Mouse (Mus musculus) urinary bladder, postnatal 36 days (tissue): Measurements from ENCODE around the gene Tbc1d22a.

ENCODE experiments used
- DNase-seq, 2 experiments: peaks; one replicate each; pipeline ENCODE4 v3.0.0; 2022; ENCODE audit warnings: low spot score in 2 of 2, mixed read lengths in 1 of 2

Gene Tbc1d22a

DNA sequence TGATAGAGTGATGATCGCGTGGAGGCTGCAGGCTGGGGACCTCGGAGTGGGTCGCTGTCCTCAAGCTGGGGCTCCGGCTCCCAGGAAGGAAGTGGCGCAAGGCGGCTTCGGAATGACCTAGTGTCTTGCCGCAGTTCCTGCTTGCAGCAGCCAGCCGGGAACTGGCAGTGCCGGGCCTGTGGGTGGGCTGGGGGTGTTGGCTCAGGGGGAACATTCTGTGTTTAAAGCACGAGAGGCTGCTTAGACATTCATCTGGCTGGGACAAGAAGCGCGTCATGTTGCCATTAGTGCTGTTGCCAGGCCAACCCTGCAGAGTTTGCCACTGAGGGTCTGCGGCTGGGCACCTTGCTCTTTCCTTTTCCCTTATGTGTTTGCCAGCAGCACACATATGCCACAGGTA lies 63.2 kb downstream of the Tbc1d22a start:
- DNase-seq: no peak

DNA sequence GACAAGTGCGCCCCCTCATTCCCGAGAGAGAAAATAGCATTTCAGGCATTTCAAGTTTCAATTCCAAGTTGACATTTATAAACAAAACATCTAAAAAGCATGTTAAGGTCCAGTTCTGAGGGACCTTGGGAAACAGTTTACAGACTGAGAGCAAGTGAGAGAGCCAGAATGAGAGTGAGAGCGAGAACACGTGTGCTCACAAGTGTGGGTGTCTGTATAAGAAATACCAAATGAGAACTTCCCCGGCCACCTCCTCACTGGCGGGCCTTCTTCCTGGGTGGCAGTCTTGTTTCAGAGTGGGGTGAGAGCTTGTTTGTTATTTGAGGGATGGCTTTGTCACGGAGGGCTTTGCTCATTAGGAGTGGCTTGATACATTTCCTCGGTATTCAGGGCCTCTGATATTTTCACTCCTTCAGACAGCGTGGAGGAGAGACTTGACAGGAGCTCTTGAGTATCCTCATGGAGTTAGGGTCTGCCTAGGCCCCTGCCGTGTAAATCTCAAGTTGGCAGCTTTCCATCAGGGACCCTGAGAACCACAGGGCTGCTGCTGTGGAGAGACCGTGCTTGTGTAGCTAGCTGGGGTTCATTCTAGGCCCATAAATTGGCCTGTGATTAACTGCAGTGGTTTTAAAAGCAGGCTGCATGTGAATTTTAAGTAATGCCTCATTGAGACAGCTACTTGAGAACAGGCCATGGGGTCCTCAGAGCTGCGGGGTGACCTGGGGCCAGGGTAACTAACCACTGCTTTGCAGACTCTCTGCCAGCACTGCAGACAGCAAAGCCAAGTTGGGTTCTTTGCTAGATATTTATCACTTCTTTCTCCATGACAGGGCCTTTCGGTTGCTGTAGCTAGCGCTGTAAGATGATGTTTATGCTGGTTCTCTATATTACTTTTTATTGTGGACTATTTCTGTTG lies 65.1 kb downstream of the Tbc1d22a start:
- DNase-seq: no peak

DNA sequence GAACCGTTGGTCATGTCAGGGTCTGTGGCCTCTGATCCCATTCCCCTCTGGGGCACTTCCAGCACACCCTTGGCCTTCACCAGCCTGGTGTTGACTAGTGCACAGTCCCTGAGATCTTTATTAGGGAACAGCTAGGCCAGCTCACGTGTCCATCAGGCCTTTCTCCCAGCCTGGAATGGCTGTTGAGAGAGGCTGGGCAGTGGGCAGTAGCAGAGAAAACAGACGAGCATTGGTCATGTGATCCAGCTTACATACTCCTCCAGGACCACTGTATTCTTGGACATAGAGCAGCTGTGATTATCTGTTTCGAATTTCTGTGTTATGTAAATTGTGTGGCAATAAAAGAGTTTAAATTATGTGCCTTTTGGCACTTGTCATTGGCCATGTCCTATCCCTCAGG lies 65.9 kb downstream of the Tbc1d22a start:
- no peak for DNase-seq

DNA sequence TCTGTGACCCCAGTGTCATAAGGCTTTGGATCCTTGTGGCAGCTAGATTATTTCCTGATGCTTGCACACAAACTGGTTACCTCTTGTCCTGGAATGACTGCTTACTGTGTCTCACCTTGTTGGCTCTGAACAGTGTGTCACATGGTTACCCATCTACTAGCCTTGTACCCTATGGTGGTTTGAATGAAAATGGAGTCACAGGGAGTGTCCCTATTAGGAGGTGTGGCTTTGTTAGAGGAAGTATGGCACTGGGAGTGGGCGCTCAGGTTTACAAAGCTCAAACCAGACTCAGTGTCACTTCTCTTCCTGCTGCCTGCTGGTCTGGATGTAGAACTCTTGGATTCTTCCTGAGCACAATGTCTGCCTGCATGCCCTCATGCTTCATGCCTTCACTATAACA lies 69.0 kb downstream of the Tbc1d22a start:
- DNase-seq: no peak

DNA sequence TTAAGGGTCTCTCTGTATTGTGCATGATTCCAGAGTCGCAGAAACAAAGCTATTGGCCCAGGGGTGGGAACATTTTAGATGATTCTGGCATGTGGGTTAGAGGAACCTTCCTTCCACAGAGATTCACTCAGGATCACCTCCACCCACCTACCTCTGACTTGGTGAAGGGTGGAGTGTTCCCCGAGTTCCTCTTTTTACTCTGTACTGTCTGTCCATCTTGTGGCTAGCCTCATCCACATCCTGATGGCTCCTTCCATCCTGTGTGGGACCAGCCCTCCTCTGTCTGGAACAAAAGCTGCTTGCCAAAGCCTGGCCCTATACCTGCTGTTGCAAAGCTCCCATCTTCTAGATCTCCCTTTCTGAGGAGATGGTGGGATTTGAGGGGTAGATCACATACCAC lies 71.0 kb downstream of the Tbc1d22a start:
- DNase-seq: no peak

DNA sequence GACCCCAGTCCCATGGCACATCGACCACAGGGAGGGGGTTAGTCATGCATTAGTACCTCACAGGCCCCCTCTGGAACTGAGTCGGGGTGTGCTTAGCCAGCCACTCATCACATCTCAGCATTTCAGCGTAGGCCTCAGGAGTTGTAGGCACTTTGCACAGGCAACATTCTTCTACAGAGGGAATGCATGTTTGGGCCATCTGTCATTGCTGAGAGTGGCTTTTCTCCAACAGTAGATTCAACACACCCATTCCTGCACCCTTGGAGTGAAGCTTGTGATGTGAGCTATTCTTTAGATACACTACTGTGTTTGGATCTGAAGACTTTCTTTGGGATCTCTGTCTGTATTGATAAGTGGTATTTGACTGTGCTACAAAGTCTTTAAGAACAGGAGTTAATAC lies 75.8 kb downstream of the Tbc1d22a start:
- DNase-seq: no peak

DNA sequence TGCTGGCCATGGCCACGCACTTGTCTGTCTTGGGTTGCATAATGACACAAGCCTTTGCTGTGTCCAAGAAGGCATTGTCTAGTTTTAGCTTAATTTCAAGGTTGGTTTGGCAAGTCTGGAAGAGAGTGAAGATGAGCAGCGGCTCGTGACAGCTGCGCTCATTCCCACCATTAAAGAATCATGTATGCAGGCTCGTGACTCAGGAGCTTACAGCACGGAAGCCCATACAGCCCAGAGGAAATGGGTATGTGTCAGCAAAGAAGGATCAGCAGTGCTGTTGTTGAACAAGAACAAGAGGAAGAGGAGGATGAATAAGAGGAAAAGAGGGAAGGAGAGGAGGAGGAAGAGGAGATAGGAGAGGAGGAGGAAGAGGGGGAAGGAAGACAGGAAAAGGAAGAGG lies 78.0 kb downstream of the Tbc1d22a start:
- DNase-seq: no peak

DNA sequence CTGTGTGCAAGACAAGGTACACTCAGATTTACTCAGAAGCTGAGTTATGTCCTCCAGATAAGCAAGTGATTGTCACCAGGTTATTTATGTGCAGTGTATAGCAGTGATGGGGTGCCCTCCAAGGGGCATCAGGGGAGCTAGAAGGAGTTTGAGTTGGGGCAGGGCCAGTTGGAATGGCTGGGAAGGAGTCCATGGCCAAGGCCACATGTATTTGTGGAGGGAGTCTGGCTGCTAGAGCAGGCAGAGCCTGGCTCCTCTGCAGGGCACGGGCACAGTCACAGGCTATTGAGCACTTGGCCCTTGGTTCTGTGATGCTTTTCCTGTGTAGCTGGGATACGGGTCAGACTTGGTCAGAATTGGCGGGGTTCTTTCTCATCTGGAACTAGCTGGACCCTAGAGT lies 80.2 kb downstream of the Tbc1d22a start:
- DNase-seq: no peak

DNA sequence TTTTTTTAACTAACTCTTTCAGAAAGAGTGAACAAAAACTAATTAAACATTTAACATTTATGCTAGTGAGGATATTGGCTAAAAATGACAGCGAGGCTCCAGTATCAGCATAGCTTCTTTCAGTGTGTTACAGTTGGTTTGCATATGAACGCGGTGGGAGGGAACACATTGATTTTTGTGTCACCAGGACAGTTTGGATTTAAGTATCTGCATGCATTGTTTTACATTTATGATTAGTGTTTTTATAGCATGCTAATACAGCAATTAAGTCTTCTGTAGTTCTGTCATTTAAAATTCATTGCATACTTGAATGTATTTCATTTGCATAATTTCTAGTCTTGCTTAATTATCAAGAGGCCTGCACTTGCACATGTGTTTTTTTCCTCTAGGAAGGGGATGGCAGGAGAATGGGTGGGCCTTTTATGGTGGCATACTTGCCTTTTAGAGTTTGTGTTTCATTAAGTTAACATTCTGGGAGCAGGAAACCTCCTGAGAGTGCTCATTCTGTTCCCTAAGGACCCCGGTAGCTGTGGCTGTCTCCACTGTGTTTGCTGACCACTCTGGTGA lies 81.5 kb downstream of the Tbc1d22a start:
- no peak for DNase-seq

DNA sequence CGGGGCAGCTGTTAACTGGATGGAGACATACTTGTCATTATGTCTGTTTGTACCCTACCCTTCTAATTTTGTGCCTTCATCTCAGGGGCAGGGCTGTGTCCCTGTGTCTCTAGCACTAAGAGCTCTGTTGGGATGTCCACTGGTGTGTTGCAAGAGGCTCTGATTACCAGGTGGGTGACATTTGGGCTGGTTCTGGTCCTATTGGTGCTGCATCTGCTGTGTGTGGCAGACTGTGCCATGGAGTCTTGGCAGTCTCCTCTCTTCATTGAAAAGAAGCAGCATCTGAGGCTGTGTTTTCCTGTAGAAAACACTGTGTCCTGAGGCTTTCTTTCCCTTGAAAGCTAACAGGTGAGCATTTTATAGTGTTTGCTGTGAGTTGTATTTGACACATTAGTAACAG lies 83.0 kb downstream of the Tbc1d22a start:
- no peak for DNase-seq

DNA sequence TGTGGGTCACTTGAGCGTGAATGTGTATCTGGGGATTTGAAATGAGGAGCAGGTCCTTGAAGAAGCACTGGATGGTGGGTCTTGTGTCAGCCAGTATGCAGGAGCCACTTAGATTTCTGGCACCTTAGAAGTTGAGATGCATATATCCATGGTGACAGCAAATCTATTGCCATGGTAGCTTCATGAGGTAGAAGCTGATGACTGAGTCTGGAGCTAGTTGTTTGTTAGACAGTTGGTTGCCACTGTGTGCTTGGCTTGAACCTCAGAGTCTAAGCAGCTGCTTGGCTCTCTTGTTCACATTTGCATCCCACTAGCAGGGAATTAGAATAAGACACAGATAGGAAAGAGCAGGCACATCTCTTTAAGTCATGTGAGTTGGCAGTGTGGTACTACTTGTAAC lies 89.6 kb downstream of the Tbc1d22a start:
- no peak for DNase-seq

DNA sequence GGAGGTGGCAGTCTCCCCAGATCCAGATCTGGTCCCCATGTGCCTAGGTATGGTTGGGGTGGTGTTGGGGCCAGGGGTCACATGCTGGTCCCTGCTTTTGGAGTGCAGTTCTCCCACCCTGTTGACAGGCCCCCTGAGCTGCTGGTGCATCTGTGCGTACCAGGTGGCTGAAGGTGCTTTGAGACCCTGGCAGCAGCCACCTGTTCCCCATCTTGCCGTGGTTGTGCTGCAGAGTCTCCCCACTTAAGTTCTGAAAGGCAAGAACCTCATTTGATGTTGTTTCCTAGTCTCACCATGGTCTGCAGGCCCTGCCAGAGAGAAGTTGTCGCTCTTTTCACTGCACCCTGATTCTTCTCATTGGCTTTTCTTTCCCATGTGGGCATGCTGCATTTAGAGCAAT lies 90.6 kb downstream of the Tbc1d22a start:
- no peak for DNase-seq

DNA sequence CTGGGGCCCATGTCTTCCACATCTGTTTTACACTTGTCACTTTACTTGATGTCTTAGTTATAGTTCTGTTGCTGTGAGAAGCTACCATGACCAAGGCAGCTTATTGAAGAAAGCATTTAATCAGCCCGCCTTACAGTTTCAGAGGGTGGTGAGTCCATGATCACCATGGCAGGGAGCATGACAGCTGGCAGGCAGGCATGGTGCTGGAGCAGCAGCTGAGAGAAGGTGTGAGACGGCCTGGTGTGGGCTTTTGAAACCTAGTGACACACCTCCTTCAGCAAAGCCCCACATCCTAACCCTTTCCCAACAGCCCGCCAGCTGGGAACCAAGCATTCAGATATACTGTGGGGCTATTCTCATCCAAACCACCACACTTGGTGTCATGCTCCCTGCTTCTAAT lies 91.0 kb downstream of the Tbc1d22a start:
- DNase-seq: no peak

DNA sequence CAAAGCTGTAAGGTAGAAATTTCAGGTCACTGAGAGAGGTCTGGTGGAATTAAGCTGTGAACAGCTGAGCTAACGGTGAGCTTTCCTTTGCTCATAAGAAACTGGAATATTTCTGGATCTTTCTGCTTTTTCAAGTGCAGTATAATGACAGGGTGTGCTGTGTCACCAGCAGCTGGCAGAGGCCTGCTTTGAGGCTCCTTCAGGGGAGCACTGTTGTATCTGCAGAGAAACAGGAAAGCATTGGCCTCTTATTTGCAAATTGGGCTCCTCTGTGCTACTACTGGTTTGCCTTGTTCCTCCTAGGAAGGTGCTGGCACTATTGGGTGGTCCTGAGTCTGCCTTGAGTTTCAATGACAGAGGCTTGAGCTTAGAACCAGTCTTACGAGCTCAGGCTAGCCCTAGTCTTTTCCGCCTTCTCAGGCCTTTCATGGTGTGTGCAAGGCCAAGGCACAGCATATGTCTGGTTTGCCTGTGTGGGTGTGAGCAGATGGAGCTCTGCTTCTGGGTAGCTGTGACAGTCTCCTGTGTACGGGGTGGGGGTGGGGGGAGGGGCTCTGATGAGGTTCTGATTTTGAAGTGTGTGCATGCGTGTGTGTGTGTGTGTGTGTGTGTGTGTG lies 95.1 kb downstream of the Tbc1d22a start:
- DNase-seq: no peak

DNA sequence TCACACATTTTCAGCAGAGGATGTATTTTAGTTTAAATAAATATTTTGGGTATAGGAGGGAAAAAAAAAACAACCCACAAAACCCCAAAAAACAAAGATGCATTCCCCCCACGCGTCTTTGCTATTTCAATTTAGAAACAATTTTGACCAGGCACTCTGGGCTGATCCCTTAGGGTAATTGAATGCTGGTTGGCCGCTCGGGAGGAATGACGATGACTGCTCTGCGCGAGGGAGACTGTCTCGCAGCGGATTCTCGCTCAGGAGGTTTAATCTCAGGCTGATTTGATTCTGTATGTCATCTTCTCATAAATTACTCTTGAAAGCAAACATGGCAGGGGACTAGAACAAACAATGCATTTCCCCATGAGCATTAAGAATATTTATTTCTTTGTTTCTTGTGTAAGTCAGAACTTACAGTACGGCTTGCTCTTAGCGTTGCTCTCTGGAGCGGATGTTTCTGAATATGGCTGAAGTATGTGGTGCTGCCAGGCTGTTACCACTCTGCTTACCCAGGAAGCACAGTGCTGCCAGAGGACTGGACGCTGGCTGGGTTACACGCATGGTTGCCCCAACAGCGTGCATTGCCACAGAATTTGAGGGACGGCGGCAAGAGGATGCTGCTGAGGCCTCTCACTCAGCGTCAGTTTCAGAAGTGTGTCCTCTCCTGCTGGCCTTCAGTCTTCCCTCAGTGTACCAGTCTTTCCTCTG lies 106.7 kb downstream of the Tbc1d22a start:
- DNase-seq: no peak

DNA sequence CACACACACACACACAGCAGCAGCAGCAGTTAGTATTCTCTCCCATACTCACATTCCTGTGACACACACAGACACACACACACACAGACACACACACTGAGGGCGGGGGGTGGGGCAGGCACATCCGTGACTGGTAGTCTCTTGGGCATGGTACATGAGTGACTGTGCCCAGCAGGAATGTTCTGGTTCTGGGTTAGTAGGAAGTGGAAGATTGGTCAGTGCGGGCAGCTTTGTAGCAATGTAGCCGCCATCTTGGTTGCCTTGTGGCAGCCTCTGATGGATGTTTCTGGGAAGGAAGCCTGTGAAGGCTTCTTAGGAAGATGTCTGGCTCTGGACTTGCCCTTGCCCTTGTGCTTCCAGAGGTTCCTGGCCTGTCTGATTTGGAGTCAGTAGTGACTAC lies 112.1 kb downstream of the Tbc1d22a start:
- no peak for DNase-seq

DNA sequence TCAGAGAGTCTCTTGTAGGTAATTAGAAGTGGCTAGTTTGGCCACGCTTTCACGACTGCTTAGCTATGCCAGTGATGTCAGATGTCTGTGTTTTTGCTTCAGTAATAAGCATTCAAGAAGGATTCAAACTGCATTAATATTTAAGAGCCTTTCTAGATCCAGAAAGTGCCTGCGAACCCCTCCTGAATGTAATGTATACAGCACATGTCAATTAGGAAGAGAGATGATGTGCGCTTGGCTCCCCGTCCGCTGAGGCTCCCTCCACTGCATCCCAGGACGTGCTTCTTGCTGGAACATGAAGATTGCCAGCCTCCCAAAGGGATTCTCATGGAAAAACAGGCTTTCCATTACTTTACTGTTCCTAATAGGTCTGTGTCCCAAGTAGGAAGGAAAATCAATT lies 115.7 kb downstream of the Tbc1d22a start:
- no peak for DNase-seq

DNA sequence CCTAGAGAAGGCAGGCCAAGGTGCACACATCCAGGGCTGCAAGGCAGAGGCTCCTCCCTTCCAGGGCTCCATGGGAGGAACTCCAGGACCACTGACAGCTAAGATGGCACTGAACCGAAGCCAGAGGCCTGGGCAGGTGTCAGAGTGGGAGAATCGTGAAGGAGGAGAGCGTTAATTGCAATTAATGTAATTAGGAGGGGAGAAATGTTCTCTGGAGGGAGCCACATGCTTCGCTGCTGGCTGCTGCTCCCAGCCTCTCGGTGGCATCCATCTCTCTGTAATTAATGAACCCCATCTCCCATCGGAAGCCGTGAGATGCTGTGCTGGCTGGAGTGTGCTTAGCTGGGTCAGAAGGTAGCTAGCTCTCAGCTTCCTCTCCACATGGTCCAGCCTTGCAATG lies 116.2 kb downstream of the Tbc1d22a start:
- no peak for DNase-seq

DNA sequence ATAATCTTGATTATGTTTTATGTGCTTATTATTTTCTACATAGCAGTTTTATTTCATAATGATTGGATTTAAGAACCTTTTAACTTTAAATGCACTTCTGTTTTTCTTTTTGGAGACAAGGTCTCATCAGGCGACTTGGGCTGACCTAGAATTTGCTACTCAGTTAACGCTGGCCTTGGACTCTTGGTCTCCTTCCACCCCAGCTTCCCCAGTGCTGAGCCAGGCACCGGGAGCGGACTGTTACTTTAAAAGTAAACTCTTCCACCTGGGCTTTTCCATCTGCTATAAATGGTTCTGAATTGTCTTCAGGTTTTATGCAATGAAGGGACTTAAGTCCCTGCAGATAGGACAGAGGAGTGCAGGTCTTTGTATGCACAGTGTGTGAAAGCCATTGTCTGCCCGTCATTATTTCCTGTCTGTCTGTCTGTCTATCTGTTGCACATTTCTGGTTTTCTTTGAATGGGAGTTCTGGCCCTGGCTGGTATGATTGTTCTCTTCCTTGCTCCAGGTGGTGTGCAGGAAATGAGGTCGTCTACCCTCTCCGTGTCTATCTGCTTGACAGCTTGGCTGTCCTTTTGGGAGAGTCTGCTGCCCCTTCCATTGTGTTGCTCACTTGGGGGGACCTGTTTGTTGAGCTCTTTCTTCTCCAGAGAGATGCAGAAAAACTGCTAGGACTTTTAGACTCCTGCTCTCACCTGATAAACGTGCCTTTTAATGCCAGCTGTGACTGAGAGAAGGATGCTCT lies 117.4 kb downstream of the Tbc1d22a start:
- DNase-seq: no peak

DNA sequence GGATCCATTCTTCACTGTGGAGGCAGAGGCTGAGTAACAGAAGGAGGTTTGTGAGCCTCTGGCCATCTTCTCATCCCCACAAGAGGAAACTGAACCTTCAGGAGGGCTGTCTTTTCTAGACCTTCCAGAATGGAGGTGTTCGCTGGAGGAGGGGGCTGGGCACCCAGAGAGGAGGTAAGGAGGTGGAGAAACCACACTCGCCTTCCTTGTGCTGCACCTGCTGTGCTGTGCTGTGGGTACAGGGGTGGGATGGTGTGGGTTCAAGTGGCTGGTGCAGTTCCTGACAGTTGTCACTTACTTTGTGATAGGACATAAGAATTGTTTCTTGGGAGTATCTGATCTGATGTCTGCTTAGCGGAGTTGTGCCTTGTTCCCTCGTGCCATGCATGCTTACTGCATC lies 118.9 kb downstream of the Tbc1d22a start:
- DNase-seq: no peak

DNA sequence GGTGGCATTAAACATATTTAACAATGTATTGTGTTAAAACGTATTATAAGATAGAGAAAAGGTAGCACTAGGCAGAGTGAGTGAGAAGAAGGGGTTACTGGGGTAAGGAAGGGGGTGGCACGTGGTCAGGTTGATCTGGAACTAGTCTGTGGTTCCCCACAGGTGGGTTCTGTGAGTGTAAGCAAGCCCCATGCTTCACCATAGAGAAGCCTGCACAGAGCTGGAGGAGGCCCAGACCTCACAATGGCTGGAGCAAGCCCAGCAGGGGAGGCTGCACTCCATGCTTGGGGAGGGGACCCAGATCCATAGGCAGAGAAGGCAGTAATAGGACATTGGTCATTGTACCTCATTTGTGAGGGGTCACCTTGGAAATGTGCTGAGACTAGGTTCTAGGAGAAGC lies 119.3 kb downstream of the Tbc1d22a start:
- no peak for DNase-seq

DNA sequence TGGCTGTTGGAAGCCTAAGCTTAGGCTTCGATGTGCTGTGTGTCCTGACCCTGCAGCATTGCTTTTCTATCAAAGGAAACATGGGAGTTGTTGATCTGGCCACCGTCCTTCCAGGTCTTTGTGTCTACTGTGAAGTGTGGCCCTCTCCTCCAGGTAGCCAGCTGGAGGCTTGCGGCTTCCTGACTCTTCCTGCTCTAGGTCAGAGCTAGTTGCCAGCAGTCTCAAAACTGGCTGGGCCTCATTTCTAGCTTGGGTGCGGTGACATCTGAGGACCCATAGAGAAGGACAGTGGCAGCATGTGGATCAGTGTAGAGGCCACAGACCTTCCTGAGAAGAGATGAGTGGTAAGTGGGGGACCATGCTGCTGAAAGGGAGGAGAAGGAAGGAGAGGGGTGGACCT lies 120.0 kb downstream of the Tbc1d22a start:
- DNase-seq: no peak
